Mouse (Mus musculus) right cerebral cortex, adult 18-20 months (tissue): ENCODE data around the gene Atp10a.

Source experiments
- DNase-seq: peaks from one replicate; pipeline ENCODE4 v3.0.0; 2022; ENCODE audit warnings: mixed read lengths

The Atp10a gene

DNA sequence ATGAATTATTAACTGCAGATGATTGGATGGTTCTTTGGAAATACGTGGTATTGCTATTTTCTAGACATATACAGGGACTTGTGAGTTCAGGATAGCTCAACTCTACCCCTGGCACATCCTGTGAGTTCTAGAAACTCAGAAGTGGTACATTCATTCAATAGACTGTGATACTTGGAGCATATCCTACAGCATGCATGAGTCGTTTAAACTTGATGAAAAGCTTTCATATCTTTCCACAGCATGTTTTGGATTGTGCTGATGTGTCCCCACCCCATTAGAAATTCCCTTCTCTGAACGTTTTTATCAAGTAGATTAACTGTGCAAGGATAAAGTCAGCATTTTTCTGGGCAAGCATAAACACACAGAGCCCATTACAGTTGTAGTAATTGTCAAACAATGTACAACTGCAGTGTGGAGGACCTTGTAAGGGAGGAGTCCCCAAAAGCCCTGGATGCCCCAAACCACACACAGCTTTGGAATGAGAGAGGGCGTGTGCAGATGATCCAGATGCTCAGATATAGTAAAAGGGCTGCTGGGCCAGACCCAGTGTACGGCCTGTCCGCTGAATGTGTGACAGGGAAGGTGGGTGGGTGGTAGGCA, 35.1 kb downstream of the Atp10a start:
- DNase-seq = no peak

- DNase-seq = no peak
These were observed 36.7 kb downstream of the Atp10a start for GRCm38 (mm10) chr7:58692704-58693103.

GRCm38 (mm10) chr7:58693342-58693741, 37.4 kb downstream of the Atp10a start:
- DNase-seq = no peak

DNA sequence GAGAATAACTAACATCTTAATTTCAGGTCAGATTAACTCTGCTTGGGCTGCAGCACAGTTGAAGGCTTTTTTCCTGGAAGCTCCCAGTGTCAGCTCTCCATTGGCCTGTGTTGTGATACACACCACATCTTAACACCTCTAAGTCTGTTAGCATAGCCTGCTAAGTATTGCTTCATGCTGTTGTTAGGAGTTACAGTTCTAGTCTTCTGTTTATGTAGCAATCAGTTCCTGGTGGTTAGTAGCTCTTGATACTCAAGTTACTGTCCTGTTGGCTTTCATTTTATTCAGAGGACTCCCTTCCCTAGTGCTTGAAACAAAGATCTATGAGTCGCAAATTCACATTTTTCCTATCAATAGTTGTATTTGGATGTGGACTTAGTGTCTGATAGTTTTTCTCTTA, 39.7 kb downstream of the Atp10a start:
- DNase-seq = no peak

DNA sequence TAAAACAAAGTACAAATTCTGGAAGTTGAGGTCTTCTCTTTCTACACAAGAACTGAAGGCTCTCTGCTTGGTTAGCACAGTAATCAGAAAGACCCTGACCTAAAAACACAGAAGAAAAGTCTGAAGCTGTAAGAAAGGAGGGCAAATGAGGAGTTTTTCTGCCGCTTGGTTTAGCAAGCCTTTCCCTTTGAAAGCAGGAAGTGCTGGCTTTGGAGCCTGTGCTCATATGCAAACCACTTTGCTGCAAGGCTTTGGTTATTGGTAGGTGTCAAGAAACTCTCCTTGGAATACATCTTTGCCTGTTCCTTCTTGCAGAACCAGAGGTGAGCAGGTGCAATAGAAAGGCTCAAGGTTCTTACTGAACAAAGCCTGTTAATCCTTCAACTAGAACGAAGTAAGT, 41.1 kb downstream of the Atp10a start:
- no peak for DNase-seq

- DNase-seq = no peak
These were observed 42.9 kb downstream of the Atp10a start for GRCm38 (mm10) chr7:58698738-58699442.

GRCm38 (mm10) chr7:58701311-58701710, 45.3 kb downstream of the Atp10a start:
- no peak for DNase-seq

GRCm38 (mm10) chr7:58705158-58705557, 49.2 kb downstream of the Atp10a start:
- DNase-seq = no peak

- DNase-seq = no peak
These were observed 53.3 kb downstream of the Atp10a start for GRCm38 (mm10) chr7:58709306-58709705.

DNA sequence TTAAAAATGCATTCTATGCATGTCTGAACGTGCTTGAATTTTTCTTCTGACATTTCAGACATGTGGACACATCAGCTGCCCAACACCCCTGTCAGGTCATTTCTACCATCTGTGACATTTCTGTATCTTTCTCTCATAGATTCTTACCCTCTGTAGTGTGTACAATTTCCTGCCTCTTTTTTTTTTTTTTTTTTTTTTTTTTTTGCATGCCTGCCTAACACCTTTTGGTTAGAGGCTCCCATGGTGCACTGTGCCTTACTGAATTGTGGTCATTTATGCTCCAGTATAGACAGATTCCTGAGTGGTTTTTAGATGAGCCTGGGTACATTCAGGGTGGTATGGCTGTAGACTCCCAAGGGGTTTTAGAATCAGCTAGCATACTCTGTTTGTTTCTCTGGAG, 54.3 kb downstream of the Atp10a start:
- DNase-seq = no peak

GRCm38 (mm10) chr7:58711811-58712210, 55.8 kb downstream of the Atp10a start:
- DNase-seq = no peak

- no peak for DNase-seq
These were observed 59.7 kb downstream of the Atp10a start for GRCm38 (mm10) chr7:58715576-58716144.

DNA sequence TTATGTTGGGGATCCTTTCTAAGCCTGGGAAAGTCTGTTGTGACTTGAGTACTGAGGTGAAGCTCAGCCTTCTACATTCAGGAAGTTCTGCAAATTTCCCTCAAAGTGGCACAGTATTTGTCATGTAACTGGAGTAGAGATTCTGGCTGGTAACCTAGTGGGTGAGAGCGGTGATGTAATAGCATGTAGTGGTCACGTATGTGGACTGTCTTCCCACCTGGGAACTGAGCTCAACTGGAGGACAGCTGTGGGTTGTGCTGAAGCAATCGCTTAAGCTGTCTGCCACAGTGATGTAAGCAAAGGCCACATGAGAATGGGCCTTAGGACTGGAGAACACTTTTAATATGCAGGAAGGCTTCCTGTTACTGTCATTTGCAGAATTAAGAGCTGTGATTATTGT, 60.7 kb downstream of the Atp10a start:
- no peak for DNase-seq

GRCm38 (mm10) chr7:58718556-58718955, 62.6 kb downstream of the Atp10a start:
- no peak for DNase-seq

DNA sequence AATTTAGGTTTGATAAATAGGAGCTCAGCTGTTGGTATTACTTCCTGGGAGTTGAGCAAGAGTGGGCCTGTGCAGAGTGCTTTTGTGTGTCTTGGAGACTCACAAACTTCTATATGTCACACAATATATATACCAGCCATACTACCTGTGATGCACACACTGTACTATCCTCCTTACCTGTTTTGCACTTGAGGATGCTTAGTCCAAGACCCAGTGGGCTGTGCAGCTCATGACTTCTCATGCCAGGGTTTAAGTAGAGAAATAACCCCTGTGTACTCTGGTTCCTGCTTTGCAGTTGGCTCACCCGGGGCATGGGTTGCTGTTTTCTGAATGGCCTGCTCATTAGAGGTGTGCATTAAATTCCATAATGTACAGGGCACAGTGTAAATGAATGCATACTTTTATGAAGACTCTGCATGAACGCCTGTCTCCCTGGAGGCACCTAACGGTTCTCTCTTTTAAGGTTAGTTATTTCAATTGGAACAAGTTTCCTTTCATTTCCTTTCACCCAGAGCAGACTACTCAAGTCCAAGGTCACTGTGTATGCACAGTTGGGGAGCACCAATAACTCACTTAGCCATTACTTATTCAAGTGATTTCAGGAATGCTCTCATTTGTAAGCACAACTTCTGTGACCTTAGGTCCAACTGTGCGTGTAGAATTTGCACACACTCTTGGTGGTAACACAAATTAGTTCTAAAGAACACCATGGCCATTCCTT, 63.4 kb downstream of the Atp10a start:
- DNase-seq = no peak

DNA sequence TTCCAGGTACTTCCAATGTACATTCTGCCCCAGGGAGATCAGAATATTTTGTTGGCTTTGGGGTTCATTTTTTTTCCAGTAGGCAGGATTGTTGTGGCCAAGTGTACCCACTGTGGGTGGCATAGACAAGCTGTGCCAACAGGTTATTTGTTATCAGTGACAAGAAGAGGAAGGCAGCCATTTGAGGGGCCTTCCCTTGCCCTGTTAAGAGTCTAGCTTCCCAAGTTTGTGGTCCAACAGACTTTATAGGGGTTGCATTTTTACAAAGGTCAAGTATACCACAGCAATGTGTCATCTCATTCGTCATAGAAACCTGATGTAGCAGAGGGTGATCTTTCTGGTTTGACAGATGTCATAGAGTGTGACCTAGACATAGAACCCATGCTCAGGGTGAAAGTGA, 66.3 kb downstream of the Atp10a start:
- DNase-seq = no peak

DNA sequence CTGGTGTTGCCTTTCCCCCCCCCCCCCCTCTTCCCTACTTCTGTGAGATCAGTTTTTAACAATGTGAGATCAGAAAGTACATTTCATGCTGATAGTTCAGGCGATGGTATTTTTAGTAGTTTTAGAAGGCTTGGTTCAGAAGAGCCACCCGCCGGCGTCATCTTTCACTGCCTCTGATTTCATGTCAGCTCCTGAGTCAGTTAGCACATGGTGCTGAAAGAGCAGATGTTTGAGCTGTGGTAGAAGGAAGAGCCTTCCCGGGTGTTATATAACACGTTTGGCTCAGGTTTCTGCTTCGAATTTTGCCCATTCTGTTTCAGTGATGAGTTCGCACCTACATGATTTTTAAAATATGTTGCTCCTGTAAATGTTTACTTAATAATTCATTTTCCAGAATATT, 74.2 kb downstream of the Atp10a start:
- DNase-seq = peak; percentile 89

GRCm38 (mm10) chr7:58730831-58731230, 74.9 kb downstream of the Atp10a start:
- DNase-seq = no peak

DNA sequence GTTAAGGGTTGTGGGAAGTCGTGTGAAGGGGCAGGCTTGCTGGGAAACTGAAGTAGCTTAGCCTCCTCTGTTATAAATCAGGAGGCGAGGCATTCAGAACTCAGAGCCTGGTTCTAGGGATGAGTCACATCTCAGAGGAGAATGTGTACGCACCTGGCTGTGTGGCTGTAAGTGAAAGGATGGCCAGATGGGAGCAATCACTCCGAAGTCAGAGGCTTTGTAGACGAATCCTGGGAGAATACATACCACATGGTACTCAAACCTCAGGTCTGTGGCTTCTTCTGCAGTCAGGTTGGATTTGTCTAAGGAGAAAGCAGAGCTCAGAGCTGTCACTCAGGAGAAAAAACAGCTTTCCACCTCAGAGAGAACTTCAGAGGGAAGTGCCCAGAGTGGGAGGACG, 76.4 kb downstream of the Atp10a start:
- peak; percentile 31 for DNase-seq

GRCm38 (mm10) chr7:58733490-58733901, 77.5 kb downstream of the Atp10a start:
- DNase-seq = no peak

DNA sequence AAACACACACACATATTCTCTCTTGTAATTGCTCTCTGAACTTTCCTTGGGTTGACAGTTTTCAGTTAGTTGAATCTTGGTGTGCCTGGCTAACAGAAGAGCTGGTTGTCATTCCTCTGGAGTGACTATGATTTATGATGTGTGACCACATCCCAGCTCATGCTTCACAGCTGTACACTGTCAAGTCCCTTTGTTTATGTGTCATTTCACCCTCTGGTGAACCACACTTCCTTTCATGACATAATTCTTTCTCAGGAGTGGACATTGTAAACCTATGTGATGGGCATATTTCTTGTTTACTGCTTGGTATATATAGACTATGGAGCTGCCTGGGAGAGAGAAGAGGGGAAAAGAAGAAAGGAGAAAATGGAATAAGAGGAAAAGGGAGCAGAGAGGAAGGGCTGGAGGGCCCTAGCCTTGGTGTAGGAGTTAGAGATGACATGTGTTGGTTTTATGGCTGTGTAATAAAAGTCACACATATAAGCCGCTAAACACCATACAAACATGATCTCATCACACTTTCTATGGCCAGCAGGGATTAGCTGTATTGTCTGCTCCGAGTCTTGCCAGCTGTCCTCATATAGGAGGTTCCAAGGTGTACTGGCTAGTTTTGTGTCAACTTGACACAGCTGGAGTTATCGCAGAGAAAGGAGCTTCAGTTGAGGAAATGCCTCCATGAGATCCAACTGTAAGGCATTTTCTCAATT, 81.0 kb downstream of the Atp10a start:
- no peak for DNase-seq

GRCm38 (mm10) chr7:58740196-58740595, 84.2 kb downstream of the Atp10a start:
- no peak for DNase-seq

GRCm38 (mm10) chr7:58740842-58741241, 84.9 kb downstream of the Atp10a start:
- no peak for DNase-seq
